Mouse (Mus musculus) forebrain, embryonic 12.5 days (tissue): Measurements from ENCODE around the gene Fndc8. TPM values are rescaled to one million over a fixed set of nuclear protein-coding genes. Genes with fewer than 3 reads are reported as not detected.
A peak's percentile ranks its signal among the peaks of the same experiment; 100 is the strongest.

Source experiments
- ATAC-seq: fragments of 200-750 bp; cut with Nextera tagmentation; 2 replicates; pipeline ENCODE4 v1.8.0; 2017; ENCODE audit warnings: moderate TSS enrichment; ENCODE audit not compliant: low FRiP score
- H3K27ac ChIP-seq: fragments of 300-500 bp; sonication (generic); 2 replicates; pipeline ENCODE4 v1.5.1; 2016; ENCODE audit warnings: mild to moderate bottlenecking
- H3K27me3 ChIP-seq: fragments of 300-500 bp; sonication (generic); 2 replicates; pipeline ENCODE4 v1.6.1; 2016; ENCODE audit warnings: mild to moderate bottlenecking
- H3K36me3 ChIP-seq: fragments of 300-500 bp; sonication (generic); replicated peaks from 2 replicates; pipeline ENCODE4 v1.6.1; 2016; ENCODE audit warnings: mild to moderate bottlenecking
- H3K4me1 ChIP-seq: fragments of 300-500 bp; sonication (generic); 2 replicates; pipeline ENCODE4 v1.6.1; 2016
- H3K4me2 ChIP-seq: fragments of 300-500 bp; sonication (generic); 2 replicates; pipeline ENCODE4 v1.6.1; 2016; ENCODE audit warnings: mild to moderate bottlenecking, moderate library complexity
- H3K4me3 ChIP-seq: fragments of 300-500 bp; sonication (generic); replicated peaks from 2 replicates; pipeline ENCODE4 v1.5.1; 2016; ENCODE audit warnings: mild to moderate bottlenecking
- H3K9ac ChIP-seq: fragments of 300-500 bp; sonication (generic); 2 replicates; pipeline ENCODE4 v1.6.1; 2016; ENCODE audit warnings: mild to moderate bottlenecking
- H3K9me3 ChIP-seq: fragments of 300-500 bp; sonication (generic); 2 replicates; pipeline ENCODE4 v1.6.1; 2016
- WGBS: fragments of 180-500 bp; shearing (Covaris S2); methylation state at CpG from one replicate; pipeline ENCODE4 v1.1.7; 2016; 5-methylcytosine and 5-hydroxymethylcytosine counted together
- polyA plus RNA-seq: library from polyadenylated mRNA; unstranded; fragments of >200 nt; fragmentation: Nextera tagmentation; extraction: Ambion mirVana; gene quantifications from 2 replicates; pipeline ENCODE4 v1.2.1, GENCODE M21; 2016

The Fndc8 gene
- polyA plus RNA-seq, 1 experiment from 2014 or later, result 0.40 TPM

- no peaks in the 10 kb centered on the region for H3K36me3 ChIP-seq
- 0 out of 2 replicates have a peak overlapping the region, but pooled peaks have one; percentile 46 for H3K27ac ChIP-seq
- H3K27me3 ChIP-seq, result no peaks in the 10 kb centered on the region
- peak overlapping the region; percentile 80 for H3K9ac ChIP-seq
- H3K4me2 ChIP-seq, result peak overlapping the region; percentile 80
- peak overlapping the region; percentile 87 for H3K4me3 ChIP-seq
- H3K9me3 ChIP-seq, result no peaks in the 10 kb centered on the region
- ATAC-seq, result peak; percentile 30; the same call in 1 of the 2 replicates
- 6% methylated on average over 35 of the region's 36 CpGs for WGBS
- peaks cover 13% of the 10 kb centered on the region; the same call in 1 of the 2 replicates for H3K4me1 ChIP-seq
Measured at GRCm38 (mm10) chr11:82870173-82871030, 21.5 kb upstream of the Fndc8 start.

- Histone ChIP-seq H3K27ac (0 out of 2 replicates have a peak within 1 kb of the TSS, but pooled peaks have one; percentile 46), H3K27me3 (no peaks in the 10 kb centered on the region), H3K4me2 (peak within 1 kb of the TSS; percentile 80), H3K36me3 (no peaks in the 10 kb centered on the region), H3K4me3 (peak within 1 kb of the TSS; percentile 87), H3K9ac (peak within 1 kb of the TSS; percentile 80), H3K4me1 (peaks cover 13% of the 10 kb centered on the region; the same call in 1 of the 2 replicates), H3K9me3 (no peaks in the 10 kb centered on the region)
- ATAC-seq, result peak; percentile 95
- under 1% methylated on average over 36 of the region's 43 CpGs for WGBS
Measured at GRCm38 (mm10) chr11:82871031-82871446, 20.9 kb upstream of the Fndc8 start, which contains the start of gene Rffl. TSS of gene Rffl (minus strand) at chr11:82871210.

- Histone ChIP-seq H3K27ac (no peak overlapping the region), H3K4me3 (no peak overlapping the region), H3K36me3 (peaks cover 8% of the 10 kb centered on the region; the same call in 1 of the 2 replicates), H3K9ac (no peak overlapping the region), H3K4me2 (no peak overlapping the region), H3K27me3 (no peaks in the 10 kb centered on the region), H3K4me1 (peaks cover 6% of the 10 kb centered on the region; the same call in 1 of the 2 replicates), H3K9me3 (no peaks in the 10 kb centered on the region)
- 88% methylated on average over 5 of the region's 5 CpGs for WGBS
- ATAC-seq, result no peak
Measured at GRCm38 (mm10) chr11:82874924-82875323, 17.0 kb upstream of the Fndc8 start.

GRCm38 (mm10) chr11:82875631-82876030 is 16.3 kb upstream of the Fndc8 start:
- Histone ChIP-seq H3K9ac (no peak overlapping the region), H3K27ac (no peak overlapping the region), H3K4me3 (no peak overlapping the region), H3K36me3 (peaks cover 10% of the 10 kb centered on the region; the same call in 1 of the 2 replicates), H3K27me3 (no peaks in the 10 kb centered on the region), H3K4me2 (no peak overlapping the region), H3K4me1 (peaks cover 3% of the 10 kb centered on the region; the same call in 1 of the 2 replicates), H3K9me3 (no peaks in the 10 kb centered on the region)
- WGBS, result 95% methylated on average over 5 of the region's 5 CpGs
- no peak for ATAC-seq

GRCm38 (mm10) chr11:82877726-82878344 is 14.1 kb upstream of the Fndc8 start:
- peaks cover 17% of the 10 kb centered on the region for H3K36me3 ChIP-seq
- ATAC-seq, result no peak
- no peak overlapping the region for H3K9ac ChIP-seq
- H3K4me2 ChIP-seq, result no peak overlapping the region
- 85% methylated on average over 7 of the region's 7 CpGs for WGBS
- H3K27ac ChIP-seq, result no peak overlapping the region
- no peaks in the 10 kb centered on the region for H3K4me1 ChIP-seq
- H3K4me3 ChIP-seq, result no peak overlapping the region
- H3K9me3 ChIP-seq, result no peaks in the 10 kb centered on the region
- H3K27me3 ChIP-seq, result no peaks in the 10 kb centered on the region

- no peak overlapping the region for H3K4me2 ChIP-seq
- ATAC-seq, result no peak
- 75% methylated on average over 8 of the region's 8 CpGs for WGBS
- H3K36me3 ChIP-seq, result peaks cover 17% of the 10 kb centered on the region
- H3K4me1 ChIP-seq, result peaks cover 1% of the 10 kb centered on the region; the same call in 1 of the 2 replicates
- H3K9me3 ChIP-seq, result no peaks in the 10 kb centered on the region
- H3K27ac ChIP-seq, result no peak overlapping the region
- no peaks in the 10 kb centered on the region for H3K27me3 ChIP-seq
- H3K4me3 ChIP-seq, result no peak overlapping the region
- H3K9ac ChIP-seq, result no peak overlapping the region
Measured at GRCm38 (mm10) chr11:82883180-82883579, 8.7 kb upstream of the Fndc8 start.

GRCm38 (mm10) chr11:82886559-82886958 is 5.4 kb upstream of the Fndc8 start:
- Histone ChIP-seq H3K4me1 (peaks cover 20% of the 10 kb centered on the region), H3K9ac (no peak overlapping the region), H3K36me3 (peaks cover 6% of the 10 kb centered on the region), H3K4me2 (no peak overlapping the region), H3K27me3 (peaks cover 5% of the 10 kb centered on the region), H3K4me3 (no peak overlapping the region), H3K27ac (no peak overlapping the region), H3K9me3 (no peaks in the 10 kb centered on the region)
- no peak for ATAC-seq
- 90% methylated on average over 3 of the region's 3 CpGs for WGBS

- no peak for ATAC-seq
- Histone ChIP-seq H3K36me3 (no peaks in the 10 kb centered on the region), H3K4me3 (no peak overlapping the region), H3K9ac (no peak overlapping the region), H3K4me2 (peak overlapping the region; percentile 83; the same call in 1 of the 2 replicates), H3K9me3 (no peaks in the 10 kb centered on the region), H3K4me1 (peaks cover 20% of the 10 kb centered on the region), H3K27me3 (peaks cover 13% of the 10 kb centered on the region), H3K27ac (no peak overlapping the region)
- WGBS, result 72% methylated on average over 10 of the region's 10 CpGs
Measured at GRCm38 (mm10) chr11:82888491-82888946, 3.4 kb upstream of the Fndc8 start.

- Histone ChIP-seq H3K4me2 (peak overlapping the region; percentile 83), H3K9ac (peak overlapping the region; percentile 66), H3K36me3 (no peaks in the 10 kb centered on the region), H3K27me3 (peaks cover 13% of the 10 kb centered on the region), H3K27ac (peak overlapping the region; percentile 43; the same call in 1 of the 2 replicates), H3K4me3 (peak overlapping the region; percentile 63), H3K4me1 (peaks cover 20% of the 10 kb centered on the region), H3K9me3 (no peaks in the 10 kb centered on the region)
- peak; percentile 62 for ATAC-seq
- 6% methylated on average over 31 of the region's 31 CpGs for WGBS
Measured at GRCm38 (mm10) chr11:82889524-82890341, 2.2 kb upstream of the Fndc8 start.

GRCm38 (mm10) chr11:82890342-82890762 is 1.6 kb upstream of the Fndc8 start, which contains the start of gene Rad51d:
TSS of gene Rad51d (minus strand) at chr11:82890614.
- under 1% methylated on average over 26 of the region's 26 CpGs for WGBS
- Histone ChIP-seq H3K9ac (peak within 1 kb of the TSS; percentile 66), H3K9me3 (no peaks in the 10 kb centered on the region), H3K4me1 (peaks cover 20% of the 10 kb centered on the region), H3K27me3 (peaks cover 13% of the 10 kb centered on the region), H3K4me2 (peak within 1 kb of the TSS; percentile 83), H3K36me3 (no peaks in the 10 kb centered on the region), H3K4me3 (peak within 1 kb of the TSS; percentile 63), H3K27ac (peak within 1 kb of the TSS; percentile 43; the same call in 1 of the 2 replicates)
- ATAC-seq, result peak; percentile 91

GRCm38 (mm10) chr11:82897478-82897877 is 5.6 kb downstream of the Fndc8 start:
- Histone ChIP-seq H3K36me3 (peaks cover 44% of the 10 kb centered on the region), H3K4me1 (no peaks in the 10 kb centered on the region), H3K4me3 (no peak overlapping the region), H3K27ac (no peak overlapping the region), H3K4me2 (no peak overlapping the region), H3K9me3 (no peaks in the 10 kb centered on the region), H3K27me3 (no peaks in the 10 kb centered on the region; the same call in 1 of the 2 replicates), H3K9ac (no peak overlapping the region)
- WGBS, result 88% methylated on average over 10 of the region's 10 CpGs
- ATAC-seq, result no peak
